Mouse (Mus musculus): ENCODE measurements at regions not wholly inside any gene's neighbourhood (a gene's known extent, or its start where the extent isn't known, plus 50 kb on each side); places are given as distances from the start of the nearest gene placed in this dataset.

GRCm38 (mm10) chr8:31000120-31000519 lies 2428.4 kb upstream of the 5930422O12Rik start:
- no peak overlapping the region for H3K27ac ChIP-seq (ENCODE audit: insufficient read depth, low read length)
- 0 out of 2 replicates have a peak, but pooled peaks cover 2% of the 10 kb centered on the region for H3K4me1 ChIP-seq (ENCODE audit: control insufficient read depth, insufficient read depth, low read length)
- H3K4me3 ChIP-seq (ENCODE audit: insufficient read depth, low read length), result no peak overlapping the region
- no peak for TF ChIP-seq CTCF (IDR thresholded peaks at IDR 0.05; ENCODE audit: borderline replicate concordance, insufficient read depth, low read length)
- TF ChIP-seq POLR2A (IDR thresholded peaks at IDR 0.05; ENCODE audit: low read depth, low read length), result no peak

DNA sequence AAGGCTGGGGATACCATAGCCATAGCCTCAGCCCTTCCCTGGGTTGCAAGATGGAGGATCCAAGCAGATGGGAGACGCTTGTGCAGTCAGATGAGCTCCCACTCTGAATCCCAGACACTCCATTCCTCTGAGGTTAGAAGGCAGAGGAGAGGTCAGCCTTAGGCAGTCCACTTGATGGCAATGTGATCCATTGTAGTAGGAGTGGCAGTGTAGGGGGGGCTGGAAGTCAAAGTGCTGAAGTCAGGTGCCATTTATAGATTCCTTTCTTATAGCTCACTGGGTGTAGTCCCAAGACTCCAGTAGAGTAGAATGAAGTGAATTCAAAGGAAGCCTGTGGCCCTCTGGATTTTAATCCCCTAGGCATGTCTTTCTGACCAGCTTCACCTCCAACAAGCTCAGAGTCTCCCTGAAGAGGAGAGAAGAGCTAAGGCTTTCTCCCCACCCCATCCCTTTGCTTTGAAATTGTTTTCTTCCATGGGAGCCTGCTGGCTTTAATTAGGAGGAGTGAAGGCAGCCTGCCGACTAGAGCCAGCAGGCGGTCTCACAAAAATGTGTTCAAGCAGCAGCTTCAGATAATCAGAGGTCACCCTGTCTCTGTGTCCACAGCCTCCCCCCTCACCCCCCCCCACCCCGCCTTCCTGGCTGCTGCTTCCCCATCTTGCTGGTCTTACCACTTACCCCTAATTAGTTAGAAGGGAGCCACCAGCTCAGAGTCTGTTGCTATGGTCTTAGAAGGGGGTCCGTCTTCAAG lies 2426.4 kb upstream of the 5930422O12Rik start:
- Histone ChIP-seq H3K4me3 (ENCODE audit: insufficient read depth, low read length) (no peak overlapping the region), H3K27ac (ENCODE audit: insufficient read depth, low read length) (peak overlapping the region; percentile 6), H3K4me1 (ENCODE audit: control insufficient read depth, insufficient read depth, low read length) (0 out of 2 replicates have a peak, but pooled peaks cover 2% of the 10 kb centered on the region)
- TF ChIP-seq POLR2A (IDR thresholded peaks at IDR 0.05; ENCODE audit: low read depth, low read length) (no peak), CTCF (IDR thresholded peaks at IDR 0.05; ENCODE audit: borderline replicate concordance, insufficient read depth, low read length) (no peak)

GRCm38 (mm10) chr8:31008309-31008708 lies 2420.2 kb upstream of the 5930422O12Rik start:
- TF ChIP-seq CTCF (IDR thresholded peaks at IDR 0.05; ENCODE audit: borderline replicate concordance, insufficient read depth, low read length) (no peak), POLR2A (IDR thresholded peaks at IDR 0.05; ENCODE audit: low read depth, low read length) (no peak)
- Histone ChIP-seq H3K4me1 (ENCODE audit: control insufficient read depth, insufficient read depth, low read length) (no peaks in the 10 kb centered on the region), H3K4me3 (ENCODE audit: insufficient read depth, low read length) (no peak overlapping the region), H3K27ac (ENCODE audit: insufficient read depth, low read length) (no peak overlapping the region)

GRCm38 (mm10) chr8:31012068-31012467 lies 2416.4 kb upstream of the 5930422O12Rik start:
- Histone ChIP-seq H3K27ac (ENCODE audit: insufficient read depth, low read length) (no peak overlapping the region), H3K4me3 (ENCODE audit: insufficient read depth, low read length) (no peak overlapping the region), H3K4me1 (ENCODE audit: control insufficient read depth, insufficient read depth, low read length) (no peaks in the 10 kb centered on the region)
- no peak for TF ChIP-seq POLR2A (IDR thresholded peaks at IDR 0.05; ENCODE audit: low read depth, low read length)
- TF ChIP-seq CTCF (IDR thresholded peaks at IDR 0.05; ENCODE audit: borderline replicate concordance, insufficient read depth, low read length), result no peak

- TF ChIP-seq POLR2A (IDR thresholded peaks at IDR 0.05; ENCODE audit: low read depth, low read length) (no peak), CTCF (IDR thresholded peaks at IDR 0.05; ENCODE audit: borderline replicate concordance, insufficient read depth, low read length) (peak; percentile 96)
- Histone ChIP-seq H3K4me3 (ENCODE audit: insufficient read depth, low read length) (0 out of 2 replicates have a peak overlapping the region, but pooled peaks have one; percentile 0), H3K4me1 (ENCODE audit: control insufficient read depth, insufficient read depth, low read length) (no peaks in the 10 kb centered on the region), H3K27ac (ENCODE audit: insufficient read depth, low read length) (no peak overlapping the region)
Measured at GRCm38 (mm10) chr8:31031721-31032591, 2396.6 kb upstream of the 5930422O12Rik start.

DNA sequence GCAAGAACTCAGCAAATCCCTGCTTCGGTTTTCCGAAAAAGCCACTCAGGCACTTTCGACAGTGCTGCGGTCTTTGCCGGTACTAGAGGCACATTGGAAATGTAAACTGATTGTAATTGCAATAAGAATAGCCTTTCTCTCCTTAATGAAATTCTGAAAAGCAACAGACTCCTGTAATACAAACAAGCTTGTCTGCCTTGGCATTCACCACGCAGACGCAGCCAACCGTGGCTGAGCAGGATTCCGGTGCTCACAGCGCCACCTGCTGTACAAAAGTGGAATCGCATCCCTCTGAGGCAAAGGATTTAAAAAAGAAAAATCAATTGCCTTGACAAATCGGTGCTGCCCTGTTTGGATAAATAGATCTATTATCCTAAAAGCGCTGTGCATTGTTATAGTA lies 2395.2 kb upstream of the 5930422O12Rik start:
- H3K4me3 ChIP-seq (ENCODE audit: insufficient read depth, low read length), result peak overlapping the region; percentile 27
- H3K27ac ChIP-seq (ENCODE audit: insufficient read depth, low read length), result no peak overlapping the region
- H3K4me1 ChIP-seq (ENCODE audit: control insufficient read depth, insufficient read depth, low read length), result no peaks in the 10 kb centered on the region
- TF ChIP-seq POLR2A (IDR thresholded peaks at IDR 0.05; ENCODE audit: low read depth, low read length) (no peak), CTCF (IDR thresholded peaks at IDR 0.05; ENCODE audit: borderline replicate concordance, insufficient read depth, low read length) (peak; percentile 96)

GRCm38 (mm10) chr8:31036892-31037291 lies 2391.6 kb upstream of the 5930422O12Rik start:
- TF ChIP-seq POLR2A (IDR thresholded peaks at IDR 0.05; ENCODE audit: low read depth, low read length) (no peak), CTCF (IDR thresholded peaks at IDR 0.05; ENCODE audit: borderline replicate concordance, insufficient read depth, low read length) (no peak)
- Histone ChIP-seq H3K4me1 (ENCODE audit: control insufficient read depth, insufficient read depth, low read length) (no peaks in the 10 kb centered on the region), H3K4me3 (ENCODE audit: insufficient read depth, low read length) (no peak overlapping the region), H3K27ac (ENCODE audit: insufficient read depth, low read length) (no peak overlapping the region)

Measured in embryonic fibroblast, embryonic 13.5 days (primary cell).